Mouse (Mus musculus) embryonic fibroblast, embryonic 13.5 days (primary cell): Measurements from ENCODE around the gene Tubb5. TPM values are rescaled to one million over a fixed set of nuclear protein-coding genes. Genes with fewer than 3 reads are reported as not detected.
"Not testable (repeated sequence)": the region's sequence is repeated elsewhere in the genome, so short reads cannot be mapped to it uniquely, and the experiment has no call there.

Experiments used
- H3K27ac ChIP-seq: 2 replicates; pipeline ENCODE4 v1.5.1; 2012; ENCODE audit warnings: low read length, control low read depth, inconsistent platforms; ENCODE audit not compliant: insufficient read depth
- H3K4me1 ChIP-seq: 2 replicates; pipeline ENCODE4 v1.6.1; 2011; ENCODE audit warnings: low read length; ENCODE audit not compliant: control insufficient read depth, insufficient read depth
- H3K4me3 ChIP-seq: 2 replicates; pipeline ENCODE4 v1.5.1; 2011; ENCODE audit warnings: mild to moderate bottlenecking, control low read depth, low read length; ENCODE audit not compliant: insufficient read depth
- CTCF ChIP-seq: IDR thresholded peaks from 2 replicates; pipeline ENCODE4 v1.5.1; 2011; ENCODE audit warnings: mild to moderate bottlenecking, control low read depth, low read length, moderate library complexity, borderline replicate concordance; ENCODE audit not compliant: insufficient read depth
- POLR2A ChIP-seq: IDR thresholded peaks from 2 replicates; pipeline ENCODE4 v1.6.1; 2011; ENCODE audit warnings: low read depth, mild to moderate bottlenecking, control low read depth, low read length, moderate library complexity
- polyA plus RNA-seq: library from polyadenylated mRNA; stranded (reverse); fragments of >200 nt; gene quantifications from 2 replicates; pipeline ENCODE4 v1.2.4, GENCODE M21; 2011; ENCODE audit warnings: low read depth; ENCODE audit not compliant: missing spikeins, insufficient read length

The Tubb5 gene
- polyA plus RNA-seq, 1 experiment = 947 TPM

DNA sequence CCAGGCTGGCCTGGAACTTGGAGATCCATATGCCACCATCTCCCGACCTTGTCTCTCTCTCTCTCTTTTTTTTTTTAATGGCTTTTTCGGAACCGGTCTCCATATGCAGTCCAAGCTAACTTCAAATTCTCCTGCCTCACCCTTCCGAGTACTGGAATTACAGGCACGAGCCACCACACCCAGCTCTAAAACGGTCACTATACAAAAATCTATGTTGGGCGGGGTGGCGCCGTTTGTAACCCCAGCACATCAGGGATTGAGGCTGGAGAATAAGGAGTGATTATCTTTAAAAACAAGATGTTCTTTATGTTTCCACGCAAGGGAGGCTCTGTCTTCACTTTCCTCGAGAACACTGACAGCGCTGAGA lies 22.7 kb upstream of the Tubb5 start:
- 0 out of 2 replicates have a peak overlapping the region, but pooled peaks have one; percentile 70 for H3K4me3 ChIP-seq
- no peak for TF ChIP-seq CTCF
- peak overlapping the region; percentile 77 for H3K27ac ChIP-seq
- peaks cover 12% of the 10 kb centered on the region for H3K4me1 ChIP-seq

DNA sequence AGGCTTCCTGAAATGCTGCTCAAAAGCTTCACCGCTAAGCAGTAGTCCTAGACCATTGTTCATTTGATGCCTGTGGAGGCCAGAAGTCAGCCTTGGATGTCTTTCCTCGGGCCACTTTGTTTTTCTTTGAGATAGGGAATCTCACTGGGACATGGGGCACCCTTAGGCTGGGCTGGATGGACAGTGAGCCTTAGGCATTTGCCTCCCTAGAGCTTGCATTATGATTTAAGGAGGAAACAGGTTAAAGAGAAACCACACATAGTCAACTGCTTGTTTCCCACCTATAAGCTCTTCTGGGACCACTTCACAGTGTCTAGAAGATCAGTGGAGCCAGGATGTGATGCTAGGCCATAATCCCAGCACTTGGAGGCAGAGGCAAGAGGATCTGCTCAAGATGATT lies 21.7 kb upstream of the Tubb5 start:
- TF ChIP-seq CTCF (no peak), POLR2A (no peak)
- Histone ChIP-seq H3K4me3 (no peak overlapping the region), H3K4me1 (peaks cover 9% of the 10 kb centered on the region), H3K27ac (no peak overlapping the region)

DNA sequence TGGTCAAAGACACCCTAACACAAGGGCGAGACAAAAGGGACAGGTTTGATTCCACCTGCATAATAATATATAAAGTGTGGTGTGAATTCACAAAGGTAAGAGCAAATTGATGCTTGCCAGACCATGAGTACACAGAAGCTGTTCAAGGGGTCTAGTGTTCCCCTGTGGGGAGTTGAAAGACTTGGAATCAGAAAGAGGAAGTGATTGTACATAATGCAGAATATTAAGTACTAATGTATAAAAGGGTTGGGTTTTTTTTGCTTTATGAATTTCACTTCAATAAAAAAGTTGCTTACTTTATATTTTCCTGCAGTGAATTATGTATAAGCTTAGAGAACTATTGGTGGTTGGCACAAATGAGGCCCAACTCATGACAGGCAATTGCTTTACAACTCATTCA lies 21.3 kb upstream of the Tubb5 start:
- peaks cover 5% of the 10 kb centered on the region for H3K4me1 ChIP-seq
- H3K4me3 ChIP-seq = no peak overlapping the region
- no peak overlapping the region for H3K27ac ChIP-seq
- no peak for TF ChIP-seq POLR2A
- no peak for TF ChIP-seq CTCF

DNA sequence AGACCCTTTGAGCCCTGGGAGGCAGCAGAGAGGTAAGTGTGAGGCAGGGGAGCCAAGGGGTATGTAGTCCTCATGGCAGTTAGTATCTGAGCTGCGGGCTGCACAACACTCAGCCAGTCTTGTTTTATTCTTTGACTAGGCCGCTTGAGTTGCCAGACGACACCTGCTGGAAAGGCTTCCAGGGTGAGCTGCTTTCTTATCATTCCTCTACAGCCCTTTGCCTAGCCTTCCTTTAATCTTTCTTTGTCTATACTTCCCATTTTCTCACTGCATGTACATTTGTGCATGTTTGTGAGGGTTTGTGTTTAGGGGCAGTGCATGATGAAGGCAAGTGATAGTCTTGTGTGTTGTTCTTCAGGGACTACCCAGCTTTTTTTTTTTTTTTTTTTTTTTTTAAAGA lies 12.9 kb upstream of the Tubb5 start:
- Histone ChIP-seq H3K4me3 (no peak overlapping the region), H3K4me1 (no peaks in the 10 kb centered on the region), H3K27ac (no peak overlapping the region)
- TF ChIP-seq POLR2A (no peak), CTCF (no peak)

DNA sequence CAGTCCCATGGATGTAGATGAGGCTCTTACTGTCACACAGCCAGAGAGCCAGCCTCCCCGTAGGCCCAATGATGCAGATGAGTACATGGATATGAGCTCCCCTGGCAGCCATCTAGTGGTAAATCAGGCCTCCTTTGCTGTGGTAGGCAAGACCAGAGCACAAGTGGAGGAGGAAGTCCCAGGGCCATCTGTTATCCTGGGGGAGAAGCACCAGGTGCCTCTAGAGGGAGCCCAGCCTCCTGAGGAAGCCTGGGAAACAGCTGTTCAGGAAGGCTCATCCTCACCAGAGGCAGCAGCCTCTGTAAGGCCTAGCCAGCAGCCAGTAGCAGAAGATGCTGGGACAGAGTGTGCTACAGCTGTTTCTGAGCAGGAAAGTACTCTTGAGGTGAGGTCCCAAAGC lies 10.0 kb upstream of the Tubb5 start:
- H3K4me3 ChIP-seq = no peak overlapping the region
- no peak for TF ChIP-seq CTCF
- TF ChIP-seq POLR2A = no peak
- no peaks in the 10 kb centered on the region for H3K4me1 ChIP-seq
- no peak overlapping the region for H3K27ac ChIP-seq

DNA sequence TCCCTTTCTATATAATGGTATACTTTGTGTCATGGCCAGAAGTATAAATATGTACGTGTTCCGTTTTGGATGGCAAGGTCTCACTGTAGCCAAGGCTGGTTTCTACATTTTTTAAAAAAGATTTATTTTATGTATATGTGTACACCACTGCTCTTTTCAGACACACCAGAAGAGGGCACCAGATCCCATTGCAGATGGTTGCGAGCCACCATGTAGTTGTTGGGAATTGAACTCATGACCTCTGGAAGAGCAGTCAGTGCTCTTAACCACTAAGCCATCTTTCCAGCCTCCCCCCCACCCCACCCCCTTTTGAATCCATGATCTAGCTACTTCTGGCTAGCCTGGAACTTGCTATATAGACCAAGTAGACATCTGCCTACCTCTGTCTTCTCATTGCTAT lies 5.4 kb upstream of the Tubb5 start:
- Histone ChIP-seq H3K4me3 (no peak overlapping the region), H3K27ac (no peak overlapping the region), H3K4me1 (peaks cover 2% of the 10 kb centered on the region; the same call in 1 of the 2 replicates)
- TF ChIP-seq POLR2A = no peak
- TF ChIP-seq CTCF = no peak

DNA sequence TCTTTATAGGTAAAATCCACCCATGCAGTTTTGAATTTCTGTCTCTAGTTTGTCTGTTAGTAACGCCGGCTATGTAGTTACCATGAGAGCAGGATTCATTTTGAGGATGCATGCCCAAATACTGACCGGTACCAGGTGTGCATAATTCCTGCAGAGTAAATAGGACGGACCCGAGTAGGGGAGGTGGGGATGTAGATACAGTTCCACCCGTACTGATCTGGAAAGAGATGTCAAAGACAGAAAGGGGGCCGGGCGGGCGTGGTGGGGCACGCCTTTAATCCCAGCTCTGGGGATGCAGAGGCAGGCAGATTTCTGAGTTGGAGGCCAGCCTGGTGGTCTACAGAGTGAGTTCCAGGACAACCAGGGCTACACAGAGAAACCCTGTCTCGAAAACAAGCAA lies 3.9 kb upstream of the Tubb5 start:
- no peak for TF ChIP-seq CTCF
- TF ChIP-seq POLR2A = no peak
- peak overlapping the region; percentile 83 for H3K4me3 ChIP-seq
- H3K27ac ChIP-seq = peak overlapping the region; percentile 44
- H3K4me1 ChIP-seq = peaks cover 2% of the 10 kb centered on the region; the same call in 1 of the 2 replicates

DNA sequence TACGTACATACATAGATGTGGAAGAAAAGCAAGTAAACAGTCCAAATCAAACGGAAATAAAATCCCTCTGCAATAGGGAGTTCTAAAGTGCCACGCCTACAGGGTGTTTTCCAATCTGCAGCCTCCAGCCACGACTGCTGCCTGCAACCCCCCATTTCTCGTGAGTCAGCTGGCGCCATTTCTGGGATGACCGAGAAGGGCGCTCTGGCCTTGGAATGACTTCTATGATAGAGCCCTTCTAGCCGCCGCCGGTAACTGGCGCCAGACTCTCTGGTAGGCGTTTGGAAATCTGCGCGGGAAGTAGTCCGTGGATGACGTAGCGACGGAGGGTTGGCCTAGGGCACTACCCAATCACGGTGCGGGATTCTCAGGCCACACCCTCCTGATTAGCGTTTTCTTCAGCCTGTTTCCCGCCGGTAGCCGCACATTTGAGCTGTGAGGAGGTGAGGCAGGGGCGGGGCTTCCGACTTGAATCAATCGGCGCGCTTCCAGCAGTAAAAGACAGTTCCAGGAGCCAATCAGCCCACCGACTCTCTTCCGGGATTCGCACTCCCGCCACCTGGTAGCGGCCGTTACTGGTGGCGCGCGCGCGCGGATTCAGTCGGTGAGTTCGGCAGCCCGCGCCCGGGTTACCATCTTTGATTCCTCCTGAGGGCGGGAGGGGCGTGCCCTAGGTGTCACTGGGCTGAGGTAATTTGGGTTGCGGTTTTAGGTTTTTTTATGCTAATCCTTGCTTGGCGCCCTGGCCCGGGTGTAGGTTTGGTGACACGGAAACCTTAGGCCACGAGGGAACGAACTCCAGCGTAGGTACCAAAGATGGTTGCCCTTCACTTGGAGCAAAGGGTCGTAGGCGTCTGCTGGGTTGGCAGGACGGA lies 3.2 kb upstream of the Tubb5 start, which contains the start of gene Mdc1:
Mdc1 (plus strand) TSS at position 440 of the 875 bp plus-strand sequence.
- peaks cover 2% of the 10 kb centered on the region; the same call in 1 of the 2 replicates for H3K4me1 ChIP-seq
- peak; percentile 77 for TF ChIP-seq POLR2A
- TF ChIP-seq CTCF = no peak
- peak within 1 kb of the TSS; percentile 44 for H3K27ac ChIP-seq
- peak within 1 kb of the TSS; percentile 83 for H3K4me3 ChIP-seq

DNA sequence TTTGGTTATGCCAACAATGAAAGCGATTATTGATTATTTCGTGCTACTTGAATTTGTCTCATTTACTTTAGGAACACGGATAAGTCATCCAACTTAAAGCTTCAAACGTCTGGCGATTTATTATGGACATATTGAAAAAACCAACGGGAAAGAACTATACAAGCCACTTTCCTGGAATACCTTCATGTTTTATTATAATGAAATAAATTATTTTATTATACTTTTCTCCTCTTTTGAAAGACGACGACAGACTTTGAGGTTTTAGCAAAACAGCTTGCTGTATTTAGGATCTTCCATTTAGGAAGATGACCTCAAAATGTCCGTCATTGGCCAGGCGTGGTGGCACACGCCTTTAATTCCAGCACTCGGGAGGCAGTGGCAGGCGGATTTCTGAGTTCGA lies 2.5 kb upstream of the Tubb5 start:
- 0 out of 2 replicates have a peak overlapping the region, but pooled peaks have one; percentile 28 for H3K27ac ChIP-seq
- no peak for TF ChIP-seq CTCF
- H3K4me1 ChIP-seq = peaks cover 3% of the 10 kb centered on the region
- H3K4me3 ChIP-seq = no peak overlapping the region

DNA sequence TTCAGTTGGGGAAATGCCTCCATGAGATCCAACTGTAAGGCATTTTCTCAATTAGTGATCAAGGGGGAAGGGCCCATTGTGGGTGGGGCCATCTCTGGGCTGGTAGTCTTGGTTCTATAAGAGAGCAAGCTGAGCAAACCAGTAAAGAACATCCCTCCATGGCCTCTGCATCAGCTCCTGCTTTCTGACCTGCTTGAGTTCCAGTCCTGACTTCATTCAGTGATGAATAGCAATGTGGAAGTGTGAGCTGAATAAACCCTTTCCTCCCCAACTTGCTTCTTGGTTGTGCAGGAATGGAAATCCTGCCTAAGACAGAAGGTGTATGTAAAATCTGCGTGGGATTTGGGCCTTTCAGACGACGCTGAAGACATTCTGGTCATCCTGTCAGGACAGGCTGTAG lies 896 bp upstream of the Tubb5 start:
- not testable (repeated sequence) for H3K4me1 ChIP-seq
- Histone ChIP-seq H3K4me3 (peak overlapping the region; percentile 70), H3K27ac (peak overlapping the region; percentile 98)
- TF ChIP-seq POLR2A = peak; percentile 85

DNA sequence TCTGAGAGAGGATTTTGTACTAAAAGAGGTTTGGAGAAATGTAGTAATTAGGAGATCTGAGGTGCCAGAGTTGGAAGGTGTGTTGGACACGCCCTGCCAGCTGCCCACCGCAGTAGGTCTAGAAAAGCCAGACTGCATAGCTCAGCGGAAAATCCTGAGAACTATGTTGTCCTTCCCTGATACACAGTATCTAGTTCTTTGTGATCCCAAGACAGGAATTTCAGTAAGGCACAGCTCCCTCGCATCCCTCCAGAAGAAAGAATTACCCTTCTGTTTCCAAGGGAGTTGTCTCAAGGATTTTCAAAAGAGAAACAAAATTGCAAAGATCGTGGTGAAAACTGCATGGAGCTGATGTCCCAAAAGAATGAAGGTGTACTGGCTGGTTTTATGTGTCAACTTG lies 464 bp upstream of the Tubb5 start:
- Histone ChIP-seq H3K4me1 (peaks cover 5% of the 10 kb centered on the region), H3K27ac (peak overlapping the region; percentile 98), H3K4me3 (peak overlapping the region; percentile 70)
- TF ChIP-seq CTCF (no peak), POLR2A (no peak)
